Mouse (Mus musculus): ENCODE data around the gene Pdia5.

DNA sequence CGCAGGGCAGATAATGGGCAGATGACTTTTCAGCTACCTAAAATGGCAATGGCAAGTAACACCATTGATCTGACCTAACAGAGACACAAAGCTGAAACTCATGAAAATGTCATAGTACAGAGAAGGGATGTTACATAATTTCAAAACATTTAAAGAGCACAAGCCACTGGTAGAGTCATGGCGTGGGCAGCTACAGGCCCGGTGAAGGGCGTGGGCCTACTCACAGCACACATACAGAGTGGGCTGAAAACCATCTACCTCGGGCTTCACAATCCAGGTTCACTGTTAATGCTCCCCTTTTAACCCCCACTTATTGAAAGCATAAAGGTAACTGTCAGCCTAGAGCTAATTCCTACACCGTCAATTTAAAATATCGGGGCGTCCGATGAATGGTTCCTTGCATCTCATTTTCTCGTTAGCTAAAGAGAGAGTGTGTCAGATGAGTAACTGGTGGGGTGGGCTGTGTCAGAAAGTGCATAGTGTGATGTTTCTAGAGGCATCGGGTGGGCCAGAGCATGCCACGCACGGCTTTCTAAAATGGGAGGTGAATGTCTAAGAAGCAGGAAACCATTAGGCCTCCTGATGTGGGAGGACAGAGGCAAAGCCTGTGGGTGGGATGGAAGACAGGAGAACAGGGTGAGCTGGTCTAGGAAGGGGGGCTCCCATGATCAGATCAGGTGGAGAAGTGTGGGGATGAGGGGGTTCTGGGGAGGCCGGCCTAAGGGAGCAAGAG lies 85.2 kb downstream of the Pdia5 start:
- no peak for TF ChIP-seq POLR2A (IDR thresholded peaks at IDR 0.05; ENCODE audit: low read depth, low read length)
- no peak for TF ChIP-seq JUND (conservative IDR thresholded peaks at IDR 0.05; ENCODE audit: low read depth, low read length)
- TF ChIP-seq CTCF (conservative IDR thresholded peaks at IDR 0.05 in 1 of 2, IDR thresholded peaks at IDR 0.05 in 1 of 2; ENCODE audit: low read depth in 2 of 2, low read length in 2 of 2) = no peak
- no peak for TF ChIP-seq UBTF (IDR thresholded peaks at IDR 0.05; ENCODE audit: low read depth, low read length)
- TF ChIP-seq MXI1 (IDR thresholded peaks at IDR 0.05; ENCODE audit: low read depth, low read length) = no peak
- TF ChIP-seq RCOR1 (conservative IDR thresholded peaks at IDR 0.05; ENCODE audit: low read depth, low read length) = no peak
- TF ChIP-seq POLR2AphosphoS2 (IDR thresholded peaks at IDR 0.05; ENCODE audit: low read depth, low read length) = no peak
- TF ChIP-seq GABPA (IDR thresholded peaks at IDR 0.05; ENCODE audit: insufficient replicate concordance, low read depth, low read length) = no peak

Data from CH12.LX (cell line).